Mouse (Mus musculus) forebrain, postnatal 0 days (tissue): ENCODE data around the gene Ankfn1. TPM values are rescaled to one million over a fixed set of nuclear protein-coding genes. Genes with fewer than 3 reads are reported as not detected.
A peak's percentile ranks its signal among the peaks of the same experiment; 100 is the strongest.

Experiments used
- ATAC-seq: fragments of 200-750 bp; cut with Nextera tagmentation; 2 replicates; pipeline ENCODE4 v1.8.0; 2017; ENCODE audit warnings: mild to moderate bottlenecking, moderate library complexity
- DNase-seq: peaks from one replicate; pipeline ENCODE4 v3.0.0-alpha.2; 2015
- H3K27ac ChIP-seq: fragments of 300-500 bp; sonication (generic); 2 replicates; pipeline ENCODE4 v1.5.1; 2014; ENCODE audit warnings: low read depth, mild to moderate bottlenecking, antibody characterized with exemption, low read length, moderate library complexity, mixed read lengths
- H3K27me3 ChIP-seq: fragments of 300-500 bp; sonication (generic); 2 replicates; pipeline ENCODE4 v1.6.1; 2014; ENCODE audit warnings: mild to moderate bottlenecking, low read length, mixed read lengths; ENCODE audit not compliant: insufficient read depth
- H3K36me3 ChIP-seq: fragments of 300-500 bp; sonication (generic); 2 replicates; pipeline ENCODE4 v1.6.1; 2014; ENCODE audit warnings: mild to moderate bottlenecking, moderate library complexity; ENCODE audit not compliant: insufficient read depth
- H3K4me1 ChIP-seq: fragments of 300-500 bp; sonication (generic); 2 replicates; pipeline ENCODE4 v1.6.1; 2014; ENCODE audit warnings: antibody characterized with exemption; ENCODE audit not compliant: insufficient read depth
- H3K4me2 ChIP-seq: fragments of 300-500 bp; sonication (generic); 2 replicates; pipeline ENCODE4 v1.6.1; 2014; ENCODE audit warnings: low read depth, mild to moderate bottlenecking, moderate library complexity
- H3K4me3 ChIP-seq: fragments of 300-500 bp; sonication (generic); 2 replicates; pipeline ENCODE4 v1.5.1; 2014; ENCODE audit warnings: low read depth, low read length, mixed read lengths
- H3K9ac ChIP-seq: fragments of 300-500 bp; sonication (generic); 2 replicates; pipeline ENCODE4 v1.6.1; 2014; ENCODE audit warnings: mild to moderate bottlenecking
- H3K9me3 ChIP-seq: fragments of 300-500 bp; sonication (generic); 2 replicates; pipeline ENCODE4 v1.6.1; 2016; ENCODE audit warnings: low read length
- CTCF ChIP-seq: sonication (generic); IDR thresholded peaks from 2 replicates; pipeline ENCODE4 v1.5.1; 2016; ENCODE audit warnings: antibody characterized with exemption, control low read depth, low read depth
- WGBS: fragments of 180-500 bp; shearing (Covaris S2); extraction: QIAGEN DNeasy Blood & Tissue Kit; methylation state at CpG from one replicate; pipeline ENCODE4 v1.1.7; 2014; 5-methylcytosine and 5-hydroxymethylcytosine counted together
- polyA plus RNA-seq: library from polyadenylated mRNA; unstranded; fragments of >200 nt; fragmentation: Nextera tagmentation; extraction: Ambion mirVana; gene quantifications from 2 replicates; pipeline ENCODE4 v1.2.1, GENCODE M21; 2015
- total RNA-seq: library from RNA; depleted of rRNA; stranded (reverse); fragments of >200 nt; gene quantifications from 2 replicates; pipeline ENCODE4 v1.2.3, GENCODE M21; 2014

Gene Ankfn1
- total and polyA plus RNA-seq, 2 experiments from 2014 or later: 3.9 to 22.5 TPM

- no peak overlapping the region for H3K4me3 ChIP-seq
- ATAC-seq: no peak
- no peak overlapping the region for H3K27ac ChIP-seq
- H3K9me3 ChIP-seq: no peaks in the 10 kb centered on the region
- no peak overlapping the region for H3K4me2 ChIP-seq
- no peak for TF ChIP-seq CTCF
- H3K27me3 ChIP-seq: no peaks in the 10 kb centered on the region
- no peaks in the 10 kb centered on the region for H3K36me3 ChIP-seq
- no peak for DNase-seq
- no peak overlapping the region for H3K9ac ChIP-seq
- WGBS: 96% methylated on average over 2 of the region's 2 CpGs
- H3K4me1 ChIP-seq: no peaks in the 10 kb centered on the region
These were observed 357.6 kb downstream of the Ankfn1 start for GRCm38 (mm10) chr11:89419863-89420262.

GRCm38 (mm10) chr11:89418644-89419043 is 358.8 kb downstream of the Ankfn1 start:
- no peak for ATAC-seq
- Histone ChIP-seq H3K27me3 (no peaks in the 10 kb centered on the region), H3K9me3 (no peaks in the 10 kb centered on the region), H3K4me1 (no peaks in the 10 kb centered on the region), H3K9ac (no peak overlapping the region), H3K36me3 (no peaks in the 10 kb centered on the region), H3K27ac (no peak overlapping the region), H3K4me2 (no peak overlapping the region), H3K4me3 (no peak overlapping the region)
- WGBS: 85% methylated on average over 12 of the region's 12 CpGs
- TF ChIP-seq CTCF: no peak
- DNase-seq: no peak

GRCm38 (mm10) chr11:89416769-89417168 is 360.7 kb downstream of the Ankfn1 start:
- no peak for TF ChIP-seq CTCF
- Histone ChIP-seq H3K4me2 (no peak overlapping the region), H3K4me3 (no peak overlapping the region), H3K9me3 (no peaks in the 10 kb centered on the region), H3K4me1 (no peaks in the 10 kb centered on the region), H3K9ac (no peak overlapping the region), H3K27me3 (no peaks in the 10 kb centered on the region), H3K36me3 (no peaks in the 10 kb centered on the region), H3K27ac (no peak overlapping the region)
- ATAC-seq (no peak), DNase-seq (no peak)
- 65% methylated on average over 6 of the region's 6 CpGs for WGBS

- H3K27me3 ChIP-seq: no peaks in the 10 kb centered on the region
- no peak for ATAC-seq
- no peaks in the 10 kb centered on the region for H3K4me1 ChIP-seq
- no peak for DNase-seq
- H3K9ac ChIP-seq: no peak overlapping the region
- no peaks in the 10 kb centered on the region for H3K36me3 ChIP-seq
- no peak for TF ChIP-seq CTCF
- H3K4me2 ChIP-seq: no peak overlapping the region
- H3K9me3 ChIP-seq: no peaks in the 10 kb centered on the region
- no peak overlapping the region for H3K4me3 ChIP-seq
- 90% methylated on average over 6 of the region's 6 CpGs for WGBS
- H3K27ac ChIP-seq: no peak overlapping the region
These were observed 368.7 kb downstream of the Ankfn1 start for GRCm38 (mm10) chr11:89408774-89409173.

- no peaks in the 10 kb centered on the region for H3K4me1 ChIP-seq
- ATAC-seq: no peak
- no peak overlapping the region for H3K9ac ChIP-seq
- no peaks in the 10 kb centered on the region for H3K9me3 ChIP-seq
- no peaks in the 10 kb centered on the region for H3K27me3 ChIP-seq
- H3K4me2 ChIP-seq: no peak overlapping the region
- no peak for DNase-seq
- WGBS: 85% methylated on average over 1 of the region's 1 CpGs
- no peak; the same call in 1 of the 2 replicates for TF ChIP-seq CTCF
- H3K27ac ChIP-seq: no peak overlapping the region
- H3K36me3 ChIP-seq: no peaks in the 10 kb centered on the region
- H3K4me3 ChIP-seq: no peak overlapping the region
These were observed 373.0 kb downstream of the Ankfn1 start for GRCm38 (mm10) chr11:89404489-89404888.

GRCm38 (mm10) chr11:89403436-89403835 is 374.0 kb downstream of the Ankfn1 start:
- no peak overlapping the region for H3K9ac ChIP-seq
- H3K4me2 ChIP-seq: no peak overlapping the region
- no peaks in the 10 kb centered on the region for H3K36me3 ChIP-seq
- H3K27ac ChIP-seq: no peak overlapping the region
- WGBS: 94% methylated on average over 14 of the region's 14 CpGs
- H3K4me1 ChIP-seq: no peaks in the 10 kb centered on the region
- TF ChIP-seq CTCF: no peak
- no peaks in the 10 kb centered on the region for H3K9me3 ChIP-seq
- no peak overlapping the region for H3K4me3 ChIP-seq
- DNase-seq: no peak
- ATAC-seq: no peak
- no peaks in the 10 kb centered on the region for H3K27me3 ChIP-seq

GRCm38 (mm10) chr11:89388851-89389250 is 388.6 kb downstream of the Ankfn1 start:
- ATAC-seq (no peak), DNase-seq (no peak)
- no peaks in the 10 kb centered on the region for H3K36me3 ChIP-seq
- H3K9me3 ChIP-seq: no peaks in the 10 kb centered on the region
- H3K4me3 ChIP-seq: no peak overlapping the region
- no peaks in the 10 kb centered on the region for H3K27me3 ChIP-seq
- WGBS: 68% methylated on average over 2 of the region's 2 CpGs
- no peak overlapping the region for H3K4me2 ChIP-seq
- H3K4me1 ChIP-seq: no peaks in the 10 kb centered on the region
- no peak for TF ChIP-seq CTCF
- no peak overlapping the region for H3K27ac ChIP-seq
- no peak overlapping the region for H3K9ac ChIP-seq

- Histone ChIP-seq H3K4me1 (no peaks in the 10 kb centered on the region), H3K27ac (no peak overlapping the region), H3K9me3 (no peaks in the 10 kb centered on the region), H3K9ac (no peak overlapping the region), H3K4me2 (no peak overlapping the region), H3K36me3 (no peaks in the 10 kb centered on the region), H3K27me3 (no peaks in the 10 kb centered on the region), H3K4me3 (no peak overlapping the region)
- 27% methylated on average over 2 of the region's 2 CpGs for WGBS
- DNase-seq (peak; percentile 9), ATAC-seq (no peak)
- TF ChIP-seq CTCF: no peak
These were observed 394.8 kb downstream of the Ankfn1 start for GRCm38 (mm10) chr11:89382634-89383009.
